Mouse (Mus musculus) intestine, postnatal 0 days (tissue): ENCODE results near the gene Zbtb38. TPM values are rescaled to one million over a fixed set of nuclear protein-coding genes. Genes with fewer than 3 reads are reported as not detected.
A peak's percentile ranks its signal among the peaks of the same experiment; 100 is the strongest.

Source experiments
- ATAC-seq: fragments of 200-750 bp; cut with Nextera tagmentation; 2 replicates; pipeline ENCODE4 v1.8.0; 2017; ENCODE audit warnings: mild to moderate bottlenecking, moderate TSS enrichment, moderate library complexity
- H3K27ac ChIP-seq: fragments of 300-500 bp; sonication (generic); 2 replicates; pipeline ENCODE4 v1.5.1; 2014; ENCODE audit warnings: mild to moderate bottlenecking, low read depth, low read length, moderate library complexity
- H3K27me3 ChIP-seq: fragments of 300-500 bp; sonication (generic); replicated peaks from 2 replicates; pipeline ENCODE4 v1.6.1; 2014; ENCODE audit warnings: low read length, mixed read lengths; ENCODE audit not compliant: control insufficient read depth, insufficient read depth
- H3K36me3 ChIP-seq: fragments of 300-500 bp; sonication (generic); 2 replicates; pipeline ENCODE4 v1.6.1; 2014; ENCODE audit warnings: mild to moderate bottlenecking, moderate library complexity; ENCODE audit not compliant: control insufficient read depth, insufficient read depth
- H3K4me1 ChIP-seq: fragments of 300-500 bp; sonication (generic); replicated peaks from 2 replicates; pipeline ENCODE4 v1.6.1; 2014; ENCODE audit warnings: antibody characterized with exemption, low read length, mixed read lengths; ENCODE audit not compliant: control insufficient read depth, insufficient read depth
- H3K4me2 ChIP-seq: fragments of 300-500 bp; sonication (generic); replicated peaks from 2 replicates; pipeline ENCODE4 v1.6.1; 2014; ENCODE audit warnings: low read depth, mild to moderate bottlenecking, moderate library complexity
- H3K4me3 ChIP-seq: fragments of 300-500 bp; sonication (generic); 2 replicates; pipeline ENCODE4 v1.5.1; 2014; ENCODE audit warnings: low read depth, low read length
- H3K9ac ChIP-seq: fragments of 300-500 bp; sonication (generic); 2 replicates; pipeline ENCODE4 v1.6.1; 2014; ENCODE audit warnings: mild to moderate bottlenecking, low read depth, low read length
- H3K9me3 ChIP-seq: fragments of 300-500 bp; sonication (generic); 2 replicates; pipeline ENCODE4 v1.6.1; 2016; ENCODE audit warnings: mixed run types; ENCODE audit not compliant: control insufficient read depth
- CTCF ChIP-seq: sonication (generic); IDR thresholded peaks from 2 replicates; pipeline ENCODE4 v1.5.1; 2016; ENCODE audit warnings: low read depth, mild to moderate bottlenecking, control low read depth, antibody characterized with exemption, moderate library complexity
- WGBS: fragments of 180-500 bp; shearing (Covaris S2); extraction: QIAGEN DNeasy Blood & Tissue Kit; methylation state at CpG from one replicate; pipeline ENCODE4 v1.1.7; 2014; 5-methylcytosine and 5-hydroxymethylcytosine counted together
- polyA plus RNA-seq: library from polyadenylated mRNA; unstranded; fragments of >200 nt; fragmentation: Nextera tagmentation; extraction: Ambion mirVana; gene quantifications from 2 replicates; pipeline ENCODE4 v1.2.1, GENCODE M21; 2015

The Zbtb38 gene
- polyA plus RNA-seq, 1 experiment from 2014 or later, result 18.5 TPM

GRCm38 (mm10) chr9:96790389-96791007 lies 37.9 kb upstream of the Zbtb38 start:
- peaks cover 4% of the 10 kb centered on the region; the same call in 1 of the 2 replicates for H3K4me1 ChIP-seq
- no peaks in the 10 kb centered on the region for H3K36me3 ChIP-seq
- H3K9ac ChIP-seq, result no peak overlapping the region
- H3K4me2 ChIP-seq, result no peak overlapping the region
- H3K9me3 ChIP-seq, result no peaks in the 10 kb centered on the region
- no peak overlapping the region for H3K4me3 ChIP-seq
- no peak for ATAC-seq
- no peaks in the 10 kb centered on the region for H3K27me3 ChIP-seq
- WGBS, result 57% methylated on average over 4 of the region's 4 CpGs
- TF ChIP-seq CTCF, result peak; percentile 66
- no peak overlapping the region for H3K27ac ChIP-seq

GRCm38 (mm10) chr9:96789906-96790305 lies 37.3 kb upstream of the Zbtb38 start:
- ATAC-seq, result no peak
- no peak for TF ChIP-seq CTCF
- Histone ChIP-seq H3K36me3 (no peaks in the 10 kb centered on the region), H3K9me3 (no peaks in the 10 kb centered on the region), H3K4me3 (no peak overlapping the region), H3K27ac (no peak overlapping the region), H3K4me1 (peaks cover 6% of the 10 kb centered on the region; the same call in 1 of the 2 replicates), H3K27me3 (no peaks in the 10 kb centered on the region), H3K9ac (no peak overlapping the region), H3K4me2 (no peak overlapping the region)
- WGBS, result 85% methylated on average over 3 of the region's 3 CpGs

- Histone ChIP-seq H3K27me3 (no peaks in the 10 kb centered on the region), H3K36me3 (no peaks in the 10 kb centered on the region), H3K4me2 (peak overlapping the region; percentile 35), H3K9ac (no peak overlapping the region), H3K4me3 (peak overlapping the region; percentile 4; the same call in 1 of the 2 replicates), H3K4me1 (peaks cover 6% of the 10 kb centered on the region; the same call in 1 of the 2 replicates), H3K9me3 (no peaks in the 10 kb centered on the region), H3K27ac (no peak overlapping the region)
- TF ChIP-seq CTCF, result no peak
- ATAC-seq, result peak; percentile 52
- 41% methylated on average over 10 of the region's 10 CpGs for WGBS
Measured at GRCm38 (mm10) chr9:96787797-96788196, 35.2 kb upstream of the Zbtb38 start.

- Histone ChIP-seq H3K4me1 (peaks cover 6% of the 10 kb centered on the region; the same call in 1 of the 2 replicates), H3K4me3 (no peak overlapping the region), H3K36me3 (no peaks in the 10 kb centered on the region), H3K27me3 (no peaks in the 10 kb centered on the region), H3K9me3 (no peaks in the 10 kb centered on the region), H3K9ac (no peak overlapping the region), H3K27ac (peak overlapping the region; percentile 6; the same call in 1 of the 2 replicates), H3K4me2 (peak overlapping the region; percentile 24)
- no peak for TF ChIP-seq CTCF
- WGBS, result 10% methylated on average over 9 of the region's 9 CpGs
- ATAC-seq, result peak; percentile 60
Measured at GRCm38 (mm10) chr9:96785871-96786342, 33.3 kb upstream of the Zbtb38 start.

GRCm38 (mm10) chr9:96785187-96785586 lies 32.6 kb upstream of the Zbtb38 start:
- 38% methylated on average over 3 of the region's 3 CpGs for WGBS
- ATAC-seq, result no peak
- Histone ChIP-seq H3K4me1 (peaks cover 6% of the 10 kb centered on the region; the same call in 1 of the 2 replicates), H3K9ac (no peak overlapping the region), H3K4me3 (no peak overlapping the region), H3K27me3 (no peaks in the 10 kb centered on the region), H3K4me2 (peak overlapping the region; percentile 24), H3K27ac (no peak overlapping the region; the same call in 1 of the 2 replicates), H3K36me3 (no peaks in the 10 kb centered on the region), H3K9me3 (no peaks in the 10 kb centered on the region)
- TF ChIP-seq CTCF, result no peak

GRCm38 (mm10) chr9:96783667-96784066 lies 31.0 kb upstream of the Zbtb38 start:
- whole genome bisulfite sequencing, result 82% methylated on average over 9 of the region's 9 CpGs
- Histone ChIP-seq H3K27ac (no peak overlapping the region), H3K9me3 (no peaks in the 10 kb centered on the region), H3K9ac (no peak overlapping the region), H3K4me1 (peaks cover 6% of the 10 kb centered on the region; the same call in 1 of the 2 replicates), H3K4me3 (no peak overlapping the region), H3K36me3 (no peaks in the 10 kb centered on the region), H3K4me2 (no peak overlapping the region), H3K27me3 (no peaks in the 10 kb centered on the region)
- no peak for TF ChIP-seq CTCF
- ATAC-seq, result no peak
